Mouse (Mus musculus): ENCODE data around the gene Cln3.
A peak's percentile ranks its signal among the peaks of the same experiment; 100 is the strongest.

Gene Cln3

GRCm38 (mm10) chr7:126585717-126586116 lies at the start of gene Cln3:
Gene Cln3 (minus strand): TSS chr7:126585817.
- no peak for DNase-seq (ENCODE audit: low spot score)

GRCm38 (mm10) chr7:126635375-126635774 lies 49.8 kb upstream of the Cln3 start:
- DNase-seq (ENCODE audit: low spot score), result no peak

- no peak for DNase-seq (ENCODE audit: low spot score)
These were observed 46.9 kb upstream of the Cln3 start for GRCm38 (mm10) chr7:126632478-126632877.

- DNase-seq (ENCODE audit: low spot score), result no peak
These were observed 45.4 kb upstream of the Cln3 start, which contains the start of gene Nupr1 for GRCm38 (mm10) chr7:126630824-126631518. Gene Nupr1 (minus strand): TSS chr7:126630861.

- DNase-seq (ENCODE audit: low spot score), result no peak
These were observed 44.3 kb upstream of the Cln3 start for GRCm38 (mm10) chr7:126629915-126630314.

- no peak for DNase-seq (ENCODE audit: low spot score)
These were observed 42.5 kb upstream of the Cln3 start for GRCm38 (mm10) chr7:126628111-126628510.

- no peak for DNase-seq (ENCODE audit: low spot score)
These were observed 40.4 kb upstream of the Cln3 start for GRCm38 (mm10) chr7:126625807-126626600.

- DNase-seq (ENCODE audit: low spot score), result peak; percentile 53
These were observed 39.8 kb upstream of the Cln3 start for GRCm38 (mm10) chr7:126625369-126625768.

GRCm38 (mm10) chr7:126624774-126625173 lies 39.2 kb upstream of the Cln3 start:
- no peak for DNase-seq (ENCODE audit: low spot score)

GRCm38 (mm10) chr7:126623381-126623780 lies 37.8 kb upstream of the Cln3 start:
- no peak for DNase-seq (ENCODE audit: low spot score)

GRCm38 (mm10) chr7:126621452-126622359 lies 36.1 kb upstream of the Cln3 start:
- no peak for DNase-seq (ENCODE audit: low spot score)

- no peak for DNase-seq (ENCODE audit: low spot score)
These were observed 34.1 kb upstream of the Cln3 start for GRCm38 (mm10) chr7:126619559-126620275.

GRCm38 (mm10) chr7:126616707-126617106 lies 31.1 kb upstream of the Cln3 start:
- DNase-seq (ENCODE audit: low spot score), result peak; percentile 11

- DNase-seq (ENCODE audit: low spot score), result no peak
These were observed 27.1 kb upstream of the Cln3 start for GRCm38 (mm10) chr7:126612736-126613135.

GRCm38 (mm10) chr7:126607796-126608195 lies 22.2 kb upstream of the Cln3 start:
- no peak for DNase-seq (ENCODE audit: low spot score)

GRCm38 (mm10) chr7:126607064-126607463 lies 21.4 kb upstream of the Cln3 start:
- DNase-seq (ENCODE audit: low spot score), result no peak

GRCm38 (mm10) chr7:126606611-126607010 lies 21.0 kb upstream of the Cln3 start:
- no peak for DNase-seq (ENCODE audit: low spot score)

GRCm38 (mm10) chr7:126602650-126603049 lies 17.0 kb upstream of the Cln3 start:
- no peak for DNase-seq (ENCODE audit: low spot score)

- no peak for DNase-seq (ENCODE audit: low spot score)
These were observed 16.3 kb upstream of the Cln3 start for GRCm38 (mm10) chr7:126601896-126602295.

- DNase-seq (ENCODE audit: low spot score), result no peak
These were observed 13.3 kb upstream of the Cln3 start for GRCm38 (mm10) chr7:126598919-126599318.

GRCm38 (mm10) chr7:126596414-126596813 lies 10.8 kb upstream of the Cln3 start:
- DNase-seq (ENCODE audit: low spot score), result no peak

GRCm38 (mm10) chr7:126595890-126596289 lies 10.3 kb upstream of the Cln3 start:
- DNase-seq (ENCODE audit: low spot score), result no peak
